Mouse (Mus musculus) heart, postnatal 0 days (tissue): ENCODE data around the gene Slc39a7.

Experiments used
- CTCF ChIP-seq: IDR thresholded peaks from 2 replicates; pipeline ENCODE4 v1.5.1; 2016; ENCODE audit warnings: antibody characterized with exemption, control low read depth, low read depth
- EP300 ChIP-seq: IDR thresholded peaks from 2 replicates; pipeline ENCODE4 v1.6.1; 2016; ENCODE audit warnings: antibody characterized with exemption, low read depth

- TF ChIP-seq CTCF (no peak), EP300 (no peak)
Measured at GRCm38 (mm10) chr17:33999341-34000149, 31.9 kb downstream of the Slc39a7 start.
